Mouse (Mus musculus) layer of hippocampus, postnatal 36 days (tissue): ENCODE measurements around the gene Mogs. TPM values are rescaled to one million over a fixed set of nuclear protein-coding genes. Genes with fewer than 3 reads are reported as not detected.
A peak's percentile ranks its signal among the peaks of the same experiment; 100 is the strongest.

Experiments
- DNase-seq, 2 experiments: peaks; one replicate each; pipeline ENCODE4 v3.0.0; 2022
- total RNA-seq, 2 experiments: library from RNA; stranded (reverse); gene quantifications; 2 replicates each; pipeline ENCODE4 v1.2.3; 2021

Mogs gene
- total RNA-seq, 2 experiments from 2014 or later, result 28.0 to 28.9 TPM

DNA sequence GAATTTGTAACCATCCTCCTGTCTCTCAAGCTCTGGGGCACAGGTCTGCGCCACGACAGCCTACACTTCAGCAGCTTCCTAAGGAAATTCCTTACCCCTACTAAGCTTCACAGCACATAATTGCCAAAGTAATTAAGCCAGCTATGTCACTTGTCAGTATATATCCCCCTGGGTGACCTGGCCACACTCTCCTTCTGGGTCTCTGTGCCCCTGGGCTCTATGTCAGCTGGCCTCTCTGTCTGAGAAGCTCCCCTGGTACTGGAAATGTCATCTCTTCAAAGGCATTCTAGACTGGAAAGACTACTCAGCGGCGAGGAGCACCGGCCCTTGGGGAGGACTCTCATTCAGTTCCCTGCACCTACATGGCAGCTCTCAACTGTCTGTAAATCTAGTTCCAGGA is 7.7 kb downstream of the Mogs start:
- no peak for DNase-seq

DNA sequence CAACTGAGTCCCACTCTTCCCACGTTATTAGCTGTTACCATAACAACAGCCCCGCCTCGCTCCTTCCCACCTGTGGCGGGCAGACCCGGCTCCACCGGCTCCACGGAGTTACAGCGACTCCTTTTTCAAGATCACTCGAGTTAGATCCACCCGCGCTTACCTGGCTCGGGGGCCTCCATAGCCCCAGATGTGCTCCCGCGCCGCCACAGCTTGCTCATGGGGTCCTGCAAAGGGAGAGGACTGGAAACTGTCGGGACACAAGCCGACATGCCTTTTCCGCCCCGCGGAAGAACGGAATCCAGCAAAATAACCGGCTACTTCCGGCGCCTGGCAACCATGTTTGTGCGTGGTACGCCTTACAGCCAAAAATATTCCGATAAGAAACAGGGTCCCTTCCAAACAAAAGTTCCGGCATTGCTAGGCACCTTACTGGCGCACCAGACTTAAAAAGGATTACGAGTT is 9.6 kb downstream of the Mogs start:
- peak; percentile 88 to 89 for DNase-seq

DNA sequence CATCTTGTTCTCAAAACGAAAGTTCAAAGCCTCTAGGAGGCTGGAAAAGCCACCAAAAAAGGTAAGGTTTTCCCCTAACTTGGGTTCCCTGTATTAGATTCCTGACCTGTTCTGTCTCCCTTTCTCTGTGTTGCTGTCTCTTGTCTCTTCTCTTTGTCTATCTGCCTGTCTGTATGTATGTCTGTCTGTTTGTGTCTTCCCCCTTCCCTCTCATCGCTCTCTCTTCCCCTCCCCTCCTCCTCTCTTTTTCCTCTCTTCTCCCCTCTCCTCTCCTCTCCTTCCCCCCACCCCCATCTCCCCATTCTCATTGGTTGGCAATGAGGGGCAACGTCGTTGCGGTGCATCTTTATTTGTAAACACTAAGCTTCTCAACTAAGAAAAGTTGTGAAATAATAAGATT is 10.0 kb downstream of the Mogs start, which contains the start of gene Ino80b:
Gene Ino80b (minus strand): TSS at position 101 of the 400 bp plus-strand sequence.
- DNase-seq, result no peak

DNA sequence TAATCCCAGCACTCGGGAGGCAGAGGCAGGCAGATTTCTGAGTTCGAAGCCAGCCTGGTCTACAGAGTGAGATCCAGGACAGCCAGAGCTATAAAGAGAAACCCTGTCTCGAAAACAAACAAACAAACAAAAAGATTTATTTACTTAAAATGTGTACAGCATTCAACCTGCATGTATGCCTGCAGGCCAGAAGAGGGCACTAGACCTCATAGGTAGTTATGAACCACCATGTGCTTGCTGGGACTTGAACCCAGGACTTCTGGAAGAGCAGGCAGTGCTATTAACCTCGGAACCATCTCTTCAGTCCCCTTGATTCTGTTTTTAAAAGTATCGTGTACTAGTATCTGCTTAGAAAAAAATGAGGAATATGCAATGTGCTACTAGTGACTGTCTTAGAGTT is 12.1 kb downstream of the Mogs start:
- DNase-seq, result no peak

DNA sequence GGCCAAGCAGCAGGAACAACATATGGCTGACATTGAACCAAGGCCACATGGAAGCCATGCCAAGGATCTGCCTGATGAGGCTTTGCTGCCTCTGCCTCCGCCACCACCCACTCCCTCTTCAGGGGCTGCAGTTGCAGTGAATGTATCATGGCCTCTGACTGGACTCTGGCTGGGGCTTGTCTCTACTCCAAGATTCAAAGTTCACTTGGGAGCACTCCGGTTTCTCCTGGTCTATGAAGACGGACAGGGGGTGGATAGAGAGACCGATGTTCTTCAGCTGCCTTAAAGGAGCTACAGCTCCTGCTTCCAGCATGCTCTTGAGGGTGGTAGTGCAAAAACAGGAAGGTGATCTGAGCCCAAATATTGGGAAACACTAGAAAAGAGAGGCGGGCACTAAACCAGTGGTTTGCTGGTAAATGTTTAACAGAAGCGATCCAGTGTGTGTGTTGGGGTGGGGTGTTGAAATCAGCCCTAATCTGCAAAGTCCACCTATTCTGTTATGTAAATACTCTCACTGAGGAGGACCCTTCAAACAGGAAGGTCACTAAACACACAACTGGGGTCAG is 16.3 kb downstream of the Mogs start:
- DNase-seq, result no peak

DNA sequence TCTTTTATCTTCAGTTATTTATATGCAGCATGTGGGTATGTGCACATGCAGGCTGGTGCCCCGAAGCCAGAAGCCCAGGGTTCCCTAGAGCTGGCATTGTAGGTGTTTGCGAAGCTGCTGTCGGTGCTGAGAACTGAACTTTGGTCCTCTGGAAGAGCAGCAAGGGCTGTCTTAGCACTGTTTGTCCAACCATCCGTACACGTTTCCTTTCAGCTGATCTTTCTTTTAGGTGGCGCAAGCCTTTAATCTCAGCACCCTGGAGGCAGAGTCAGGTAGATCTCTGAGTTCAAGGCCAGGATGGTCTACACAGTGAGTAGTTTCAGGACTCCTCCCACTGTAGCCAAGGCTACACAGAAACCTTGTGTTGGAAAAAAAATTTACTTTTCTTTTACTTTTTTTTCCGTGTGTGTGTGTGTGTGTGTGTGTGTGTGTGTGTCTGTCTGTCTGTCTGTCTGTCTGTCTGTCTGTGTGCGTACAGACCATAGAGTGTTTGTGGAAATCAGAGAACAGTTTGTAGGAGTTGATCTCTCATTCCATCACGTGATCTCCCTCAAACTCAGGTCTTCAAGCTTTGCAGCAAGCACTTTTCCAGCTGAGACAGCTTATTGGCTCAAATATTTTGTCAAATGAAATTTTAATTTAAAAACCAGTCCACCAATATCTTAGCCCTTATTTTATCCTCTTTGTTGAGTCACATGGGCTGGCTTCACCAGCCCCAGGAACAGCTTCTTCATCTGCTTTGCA is 17.1 kb downstream of the Mogs start:
- no peak for DNase-seq

DNA sequence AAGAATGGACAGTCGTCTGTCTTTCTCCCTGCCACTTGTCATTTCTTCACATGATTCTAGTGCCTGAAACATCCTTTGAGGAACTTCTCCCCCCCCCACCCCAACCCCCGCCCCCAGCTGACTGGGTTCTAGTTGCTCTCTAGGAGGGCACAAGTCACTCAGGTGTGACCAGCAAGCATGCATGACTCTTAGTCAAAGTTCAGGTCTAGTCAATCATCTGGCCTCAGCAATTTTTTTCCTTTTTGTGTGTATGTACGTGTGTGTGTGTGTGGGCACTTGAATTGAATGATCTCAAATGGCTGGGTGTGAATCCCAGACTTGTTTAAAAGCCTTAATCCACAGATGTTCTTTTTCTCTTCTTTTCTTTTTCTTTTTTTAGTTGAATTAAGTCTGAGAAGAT is 18.9 kb downstream of the Mogs start:
- DNase-seq, result no peak

DNA sequence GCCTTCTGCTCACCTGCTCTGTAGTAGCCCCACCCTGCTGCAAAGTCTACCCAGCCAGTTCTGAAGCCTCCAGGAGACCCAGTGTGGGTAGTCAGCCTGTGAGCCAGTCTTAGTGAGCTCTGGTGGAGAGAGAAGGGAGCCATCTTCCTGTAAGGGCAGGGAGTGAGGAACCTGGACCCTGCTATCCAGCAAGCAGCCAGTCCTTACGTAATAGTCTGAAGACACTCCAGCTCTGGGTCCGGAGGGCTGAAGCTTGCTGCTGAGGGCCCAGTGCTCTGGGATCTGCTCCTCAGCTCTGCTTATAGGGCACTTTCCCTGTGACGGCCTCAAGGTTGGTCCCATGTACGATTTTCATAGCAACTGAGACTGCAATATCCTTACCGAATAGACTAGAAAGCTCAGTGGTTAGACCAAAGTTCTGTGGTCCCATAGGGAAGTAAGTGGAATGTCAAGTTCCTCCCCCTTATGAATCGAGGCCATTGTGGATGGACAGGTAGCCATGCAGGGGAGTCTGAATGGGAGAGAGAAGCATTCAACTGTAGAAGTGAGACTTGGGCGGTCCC is 19.7 kb downstream of the Mogs start, which contains the start of gene Rtkn:
Gene Rtkn (plus strand): TSS at position 513 of the 563 bp plus-strand sequence.
- DNase-seq, result peak in 1 of 2 experiments; percentile 2

DNA sequence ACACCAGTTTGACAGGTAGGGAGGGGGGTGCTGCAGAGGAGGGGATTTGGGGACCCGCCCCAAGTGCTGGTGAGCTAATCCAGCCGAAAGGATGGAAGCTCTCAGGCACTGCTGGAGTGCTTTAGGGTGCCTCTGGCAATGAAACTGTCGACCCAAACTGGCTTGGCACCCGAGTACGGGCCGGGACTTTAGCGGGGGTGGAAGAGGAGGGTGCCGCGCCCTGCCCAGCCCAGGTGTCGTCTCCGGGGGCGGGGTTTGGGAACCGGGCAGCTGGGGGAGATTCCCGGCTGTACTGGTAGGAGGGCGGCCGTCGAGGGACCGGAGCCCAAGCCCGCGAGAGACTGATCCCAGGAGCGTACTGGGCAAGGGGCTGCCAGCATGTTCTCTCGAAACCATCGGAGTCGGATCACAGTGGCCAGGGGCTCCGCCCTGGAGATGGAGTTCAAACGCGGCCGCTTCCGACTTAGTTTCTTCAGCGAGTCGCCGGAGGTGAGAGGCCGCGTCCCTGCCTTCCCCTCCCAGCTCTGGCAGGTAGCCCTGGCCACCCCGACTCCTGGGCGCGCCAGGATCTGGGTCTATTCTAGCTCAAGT is 20.4 kb downstream of the Mogs start:
- no peak for DNase-seq

DNA sequence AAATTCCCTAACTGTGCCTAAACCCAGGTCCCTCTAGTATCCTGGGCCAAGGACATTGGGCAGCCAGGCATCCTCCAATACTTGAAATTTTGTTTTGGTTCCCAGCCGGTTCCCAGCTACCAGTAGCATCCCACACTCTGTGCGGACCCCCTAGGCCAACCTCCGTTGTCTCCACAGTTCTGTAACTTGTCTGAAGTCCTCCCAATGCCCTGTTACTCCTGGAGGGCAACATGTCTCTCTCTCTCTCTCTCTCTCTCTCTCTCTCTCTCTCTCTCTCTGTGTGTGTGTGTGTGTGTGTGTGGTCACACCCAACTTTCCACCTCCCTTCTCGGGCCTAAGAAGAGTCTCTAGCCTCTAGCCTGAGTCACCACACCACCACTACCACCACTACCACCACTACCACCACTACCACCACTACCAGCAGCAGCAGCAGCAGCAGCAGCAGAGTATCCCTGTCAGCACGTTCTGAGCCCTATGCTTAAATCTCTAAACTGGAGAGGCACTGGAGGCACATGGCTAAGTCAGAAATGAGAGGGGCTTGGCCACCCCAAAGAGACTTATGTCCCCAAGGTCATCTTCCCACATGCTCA is 21.1 kb downstream of the Mogs start:
- DNase-seq, result no peak

DNA sequence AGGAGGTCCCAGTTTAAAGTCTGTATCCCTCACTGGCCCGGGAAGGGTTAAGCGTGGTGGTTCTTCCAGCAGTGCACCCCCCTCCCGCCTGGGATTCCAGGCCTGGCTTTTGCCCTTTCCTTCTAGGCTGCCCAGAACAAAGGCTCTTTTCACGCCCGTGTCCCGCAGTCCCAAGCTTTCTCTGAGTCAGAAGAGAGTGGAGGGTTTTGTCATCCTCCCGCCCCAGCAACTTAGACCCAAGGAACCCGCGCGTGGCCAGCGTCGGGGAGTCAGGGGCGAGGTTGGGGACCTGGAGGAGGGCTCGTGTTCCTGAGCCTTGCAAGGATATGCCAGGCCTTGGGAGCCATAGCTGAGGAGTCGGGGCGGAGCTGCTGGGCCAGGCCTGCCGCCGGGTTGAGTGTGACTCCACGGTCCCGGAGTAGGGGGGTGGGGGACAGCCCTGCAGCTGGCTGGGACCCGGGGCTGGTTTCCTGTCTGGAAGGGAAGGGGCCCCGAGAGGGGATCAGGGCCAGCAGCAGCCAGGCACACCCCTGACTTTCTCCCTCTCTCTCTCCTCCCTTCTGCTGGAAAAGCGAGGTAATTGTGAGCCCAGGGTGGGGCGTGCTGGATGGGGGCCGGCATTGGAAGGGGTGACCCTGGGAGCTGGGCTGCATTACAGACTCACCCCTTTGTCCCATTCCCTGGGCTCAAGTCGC is 21.7 kb downstream of the Mogs start:
- DNase-seq, result peak in 1 of 2 experiments; percentile 56

DNA sequence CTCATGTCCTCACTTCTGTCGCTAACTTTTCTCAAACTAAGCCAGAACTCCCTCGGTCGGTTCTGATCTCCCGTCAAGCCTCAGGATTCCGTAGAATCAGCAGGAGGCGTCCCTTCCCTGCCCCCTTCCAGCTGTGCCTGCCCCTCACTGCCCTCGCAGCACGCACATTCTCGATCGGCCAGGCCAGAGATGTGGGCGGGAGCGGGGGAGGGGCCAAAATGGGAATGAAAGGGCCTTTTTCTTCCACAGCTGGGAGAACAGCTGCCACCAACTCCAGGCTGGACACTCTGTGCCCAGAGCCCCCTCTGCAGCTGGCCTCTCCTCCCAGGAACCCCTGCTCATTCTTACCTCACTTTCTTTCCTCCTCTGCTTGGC is 22.3 kb downstream of the Mogs start:
- DNase-seq, result peak; percentile 79 to 81

DNA sequence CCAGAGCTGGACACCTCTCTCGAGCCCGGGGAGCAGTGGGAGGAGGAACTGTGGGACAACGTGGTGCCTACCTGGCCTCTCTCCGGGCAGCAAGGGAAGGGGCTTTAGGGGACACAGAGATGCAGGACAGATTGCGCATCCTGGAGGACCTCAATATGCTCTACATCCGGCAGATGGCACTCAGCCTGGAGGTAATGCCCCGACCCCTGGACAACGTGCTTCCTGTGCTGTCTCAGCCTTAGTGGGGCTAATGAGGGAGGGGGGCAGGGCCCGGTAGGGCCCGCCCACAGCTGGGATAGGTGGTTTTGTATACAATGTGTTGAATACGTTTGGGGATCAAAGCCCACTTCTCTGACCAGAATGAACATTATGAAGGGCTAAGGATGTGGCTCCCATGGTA is 22.8 kb downstream of the Mogs start:
- DNase-seq, result no peak

DNA sequence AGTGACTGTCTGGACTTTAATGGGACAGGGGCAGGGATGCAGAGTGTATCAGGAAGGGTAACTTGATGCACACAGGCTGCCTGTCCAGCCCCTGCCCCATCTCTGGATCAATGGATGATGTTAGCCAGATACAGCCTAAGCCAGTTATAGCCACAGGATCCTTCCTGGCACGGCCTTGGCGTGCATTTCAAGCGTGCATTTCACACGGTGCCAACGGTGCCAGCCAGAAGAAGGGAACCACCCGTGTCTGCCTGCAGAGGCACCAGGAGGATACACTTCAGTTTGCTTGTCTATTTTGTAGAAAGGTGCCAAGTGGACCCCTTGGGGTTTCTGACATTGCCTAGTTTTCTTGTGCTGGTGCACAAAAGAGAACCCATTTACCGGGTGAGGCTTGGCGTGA is 24.7 kb downstream of the Mogs start:
- peak in 1 of 2 experiments; percentile 4 for DNase-seq

DNA sequence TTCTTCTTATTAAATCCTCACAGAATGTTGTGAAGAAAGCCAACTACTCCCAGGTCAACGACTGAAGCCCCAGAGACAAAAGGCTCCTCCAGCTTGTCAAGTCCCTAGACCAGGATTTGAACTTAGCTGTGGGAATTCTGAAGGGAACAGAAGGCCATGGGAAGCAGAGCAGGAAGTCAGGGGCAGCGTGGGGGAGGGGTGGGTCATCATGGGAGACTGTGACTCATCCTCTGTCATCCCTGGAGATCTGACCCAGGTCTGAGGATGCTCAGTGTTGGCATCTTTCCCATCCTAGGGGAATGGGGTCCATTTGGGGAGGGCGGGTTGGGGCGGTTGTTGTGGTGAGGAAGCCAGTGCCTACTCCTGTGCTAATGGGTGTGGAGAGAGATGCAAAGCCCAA is 26.3 kb downstream of the Mogs start:
- no peak for DNase-seq

DNA sequence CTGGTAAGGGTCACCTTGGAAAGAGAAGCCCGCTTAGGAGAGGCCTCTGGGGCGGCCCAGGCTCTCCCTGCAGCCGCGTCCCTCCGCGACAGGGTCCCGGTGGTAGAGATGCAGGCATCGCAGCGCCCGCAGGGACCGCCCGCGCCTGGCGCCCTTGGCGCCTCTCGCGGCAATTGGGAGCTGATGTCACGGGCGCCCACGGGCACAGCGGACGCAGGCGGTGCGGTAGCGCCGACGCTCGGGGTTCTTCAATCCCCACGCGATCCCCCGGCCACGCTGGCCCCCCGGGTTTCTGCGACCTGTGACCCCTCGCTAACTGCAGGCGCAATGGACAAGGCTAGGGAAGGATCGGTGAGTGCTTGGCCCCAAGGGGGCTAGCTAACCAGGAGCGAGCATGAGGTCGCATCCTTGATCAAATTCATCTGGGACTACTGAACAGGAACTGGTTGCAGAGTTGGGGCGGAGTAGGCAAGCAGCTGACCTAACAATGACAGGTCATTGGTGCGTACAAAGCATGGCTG is 27.0 kb downstream of the Mogs start:
- peak; percentile 65 to 70 for DNase-seq

DNA sequence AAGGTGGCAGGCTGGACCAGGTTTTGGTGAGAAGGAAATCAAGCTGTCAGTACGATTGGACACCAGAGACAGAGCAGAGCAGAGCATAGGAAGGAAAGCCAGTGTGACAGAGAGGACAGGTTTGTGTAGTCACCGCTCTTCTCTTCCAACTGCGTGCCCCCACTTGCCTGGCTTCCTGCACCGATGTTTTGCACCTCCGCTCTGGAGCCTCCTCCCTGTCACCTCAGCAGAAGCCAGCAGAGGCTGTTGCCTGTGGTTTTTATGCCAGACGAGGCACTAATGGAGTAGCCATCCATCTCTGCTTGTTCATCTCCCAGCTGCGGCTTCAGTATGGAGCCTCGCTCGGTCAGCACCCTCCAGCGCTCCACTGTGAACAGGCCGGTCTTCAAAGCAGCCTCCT is 27.6 kb downstream of the Mogs start:
- DNase-seq, result peak in 1 of 2 experiments; percentile 37

DNA sequence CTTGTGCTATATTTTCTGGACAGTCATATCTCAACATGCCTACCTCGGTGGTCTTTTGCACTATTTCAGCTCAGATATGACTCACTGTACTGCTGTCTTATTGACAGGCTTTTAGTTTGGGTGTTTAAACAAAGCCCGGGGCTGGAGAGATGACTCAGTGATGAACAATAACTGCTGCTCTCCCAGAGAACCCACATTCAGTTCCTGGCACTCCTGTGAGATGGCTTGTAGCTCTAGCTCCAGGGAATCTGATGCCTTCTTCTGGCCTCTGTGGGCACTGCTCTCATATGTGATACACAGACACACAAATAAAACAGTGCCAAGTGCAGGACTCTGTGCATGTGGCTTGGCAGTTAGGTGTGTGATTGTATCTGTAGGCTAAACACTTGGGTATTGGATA is 29.9 kb downstream of the Mogs start:
- peak in 1 of 2 experiments; percentile 7 for DNase-seq

DNA sequence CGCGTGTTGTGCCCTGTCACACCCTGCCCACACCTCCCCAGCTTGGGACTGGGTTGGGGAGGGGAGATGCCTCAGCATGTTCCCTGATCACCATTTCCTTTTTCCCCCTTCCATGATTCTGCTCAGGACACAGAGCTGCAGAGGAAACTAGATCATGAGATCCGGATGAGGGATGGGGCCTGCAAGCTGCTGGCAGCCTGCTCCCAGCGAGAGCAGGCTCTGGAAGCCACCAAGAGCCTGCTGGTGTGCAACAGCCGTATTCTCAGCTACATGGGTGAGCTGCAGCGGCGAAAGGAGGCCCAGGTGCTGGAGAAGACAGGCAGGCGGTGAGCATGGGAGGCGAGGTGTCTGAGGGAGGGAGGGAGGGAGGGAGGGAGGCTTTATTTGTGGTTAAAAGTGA is 30.5 kb downstream of the Mogs start:
- peak in 1 of 2 experiments; percentile 9 for DNase-seq

DNA sequence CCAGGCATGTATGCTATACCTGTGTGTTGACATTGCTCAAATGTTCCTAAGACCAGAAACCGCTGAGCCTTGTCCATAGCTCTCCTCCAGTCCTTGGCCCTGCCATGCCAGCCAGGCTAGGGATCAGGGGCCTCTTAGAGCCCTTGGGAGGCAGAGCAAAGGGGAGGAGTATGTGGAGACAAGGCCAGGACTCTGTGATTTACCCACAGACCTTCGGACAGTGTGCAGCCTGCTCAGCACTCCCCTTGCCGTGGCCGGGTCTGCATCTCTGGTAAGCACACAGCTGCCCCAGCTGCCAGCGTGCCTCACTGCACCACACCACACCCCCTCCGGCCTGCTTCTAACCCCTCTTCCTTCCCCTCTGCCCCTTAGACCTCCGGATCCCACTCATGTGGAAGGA is 32.0 kb downstream of the Mogs start:
- DNase-seq, result no peak

DNA sequence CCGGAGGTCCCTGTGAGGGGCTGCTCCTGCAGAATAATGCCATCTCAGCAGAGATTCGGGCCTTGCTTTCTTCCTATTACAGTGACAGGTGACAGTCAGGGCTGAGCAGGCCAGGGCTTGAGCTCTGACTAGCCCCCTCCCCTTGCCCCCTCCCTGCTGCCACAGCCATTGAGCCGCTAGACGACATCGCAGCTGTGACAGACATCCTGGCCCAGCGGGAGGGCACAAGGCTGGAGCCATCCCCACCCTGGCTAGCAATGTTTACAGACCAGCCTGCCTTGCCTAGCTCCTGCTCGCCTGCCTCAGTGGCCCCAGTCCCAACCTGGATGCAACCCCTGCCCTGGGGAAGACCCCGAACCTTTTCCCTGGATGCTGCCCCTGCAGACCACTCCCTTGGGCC is 36.4 kb downstream of the Mogs start:
- DNase-seq, result no peak

DNA sequence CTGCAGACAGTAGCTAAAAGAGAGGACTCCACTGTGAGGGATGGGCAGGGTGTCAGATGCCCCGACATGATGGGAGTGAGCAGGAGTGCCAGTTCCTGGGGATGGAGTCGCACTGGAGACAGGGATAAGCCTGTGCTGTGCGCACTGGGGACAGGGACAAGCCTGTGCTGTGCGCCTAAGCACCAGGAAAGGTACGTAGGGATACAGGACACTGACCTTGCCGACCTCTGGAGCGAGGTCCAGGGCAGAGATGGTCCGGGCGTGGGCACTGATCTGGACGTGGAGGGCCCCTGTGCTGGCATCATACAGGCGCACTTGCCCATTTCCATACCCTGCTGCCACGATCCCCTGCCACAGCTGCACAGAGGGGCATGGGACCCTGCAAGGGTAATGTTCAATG is 37.7 kb downstream of the Mogs start:
- no peak for DNase-seq
